Mouse (Mus musculus) forebrain, embryonic 11.5 days (tissue): Measurements from ENCODE around the gene Gmppa. TPM values are rescaled to one million over a fixed set of nuclear protein-coding genes. Genes with fewer than 3 reads are reported as not detected.

ENCODE experiments used
- ATAC-seq: fragments of 200-750 bp; cut with Nextera tagmentation; replicated peaks from 2 replicates; pipeline ENCODE4 v1.8.0; 2017; ENCODE audit warnings: moderate TSS enrichment; ENCODE audit not compliant: low FRiP score
- DNase-seq: peaks from one replicate; pipeline ENCODE4 v3.0.0-alpha.2; 2017; ENCODE audit warnings: low spot score
- H3K27ac ChIP-seq: fragments of 300-500 bp; sonication (generic); 2 replicates; pipeline ENCODE4 v1.5.1; 2014; ENCODE audit warnings: low read depth, low read length
- H3K27me3 ChIP-seq: fragments of 300-500 bp; sonication (generic); 2 replicates; pipeline ENCODE4 v1.6.1; 2014; ENCODE audit warnings: mild to moderate bottlenecking, low read length, mixed read lengths; ENCODE audit not compliant: control insufficient read depth, insufficient read depth
- H3K36me3 ChIP-seq: fragments of 300-500 bp; sonication (generic); 2 replicates; pipeline ENCODE4 v1.6.1; 2014; ENCODE audit warnings: mild to moderate bottlenecking, low read length, moderate library complexity, mixed read lengths; ENCODE audit not compliant: control insufficient read depth, insufficient read depth
- H3K4me1 ChIP-seq: fragments of 300-500 bp; sonication (generic); replicated peaks from 2 replicates; pipeline ENCODE4 v1.6.1; 2014; ENCODE audit warnings: low read length, mixed read lengths; ENCODE audit not compliant: control insufficient read depth, insufficient read depth
- H3K4me2 ChIP-seq: fragments of 300-500 bp; sonication (generic); 2 replicates; pipeline ENCODE4 v1.6.1; 2014; ENCODE audit warnings: low read depth, mild to moderate bottlenecking, low read length, moderate library complexity, mixed read lengths; ENCODE audit not compliant: severe bottlenecking
- H3K4me3 ChIP-seq: fragments of 300-500 bp; sonication (generic); 2 replicates; pipeline ENCODE4 v1.5.1; 2014; ENCODE audit warnings: low read depth, low read length
- H3K9ac ChIP-seq: fragments of 300-500 bp; sonication (generic); 2 replicates; pipeline ENCODE4 v1.6.1; 2014; ENCODE audit warnings: low read length
- H3K9me3 ChIP-seq: fragments of 300-500 bp; sonication (generic); 2 replicates; pipeline ENCODE4 v1.6.1; 2016; ENCODE audit warnings: low read length, mixed read lengths; ENCODE audit not compliant: control insufficient read depth
- WGBS: fragments of 180-500 bp; shearing (Covaris S2); extraction: QIAGEN DNeasy Blood & Tissue Kit; methylation state at CpG from one replicate; pipeline ENCODE4 v1.1.7; 2014; 5-methylcytosine and 5-hydroxymethylcytosine counted together
- polyA plus RNA-seq: library from polyadenylated mRNA; unstranded; fragments of >200 nt; fragmentation: Nextera tagmentation; extraction: Ambion mirVana; gene quantifications from 2 replicates; pipeline ENCODE4 v1.2.1, GENCODE M21; 2014

Gmppa gene
- polyA plus RNA-seq, 1 experiment from 2014 or later = 46.3 TPM

GRCm38 (mm10) chr1:75467215-75467927 is 31.6 kb downstream of the Gmppa start:
- Histone ChIP-seq H3K27ac (no peak overlapping the region), H3K27me3 (peaks cover 2% of the 10 kb centered on the region; the same call in 1 of the 2 replicates), H3K9ac (no peak overlapping the region; the same call in 1 of the 2 replicates), H3K4me2 (no peak overlapping the region), H3K4me3 (no peak overlapping the region), H3K9me3 (no peaks in the 10 kb centered on the region), H3K36me3 (no peaks in the 10 kb centered on the region), H3K4me1 (peaks cover 3% of the 10 kb centered on the region; the same call in 1 of the 2 replicates)
- peak; percentile 80 for ATAC-seq
- peak; percentile 88 for DNase-seq
- WGBS = 7% methylated on average over 14 of the region's 14 CpGs

- peaks cover 2% of the 10 kb centered on the region; the same call in 1 of the 2 replicates for H3K27me3 ChIP-seq
- H3K27ac ChIP-seq = no peak overlapping the region
These were observed 33.6 kb downstream of the Gmppa start for GRCm38 (mm10) chr1:75469287-75469825.

GRCm38 (mm10) chr1:75476441-75476840 is 40.7 kb downstream of the Gmppa start:
- WGBS = 93% methylated on average over 11 of the region's 11 CpGs
- H3K4me1 ChIP-seq = peaks cover 15% of the 10 kb centered on the region; the same call in 1 of the 2 replicates
- H3K4me3 ChIP-seq = no peak overlapping the region
- no peak overlapping the region for H3K27ac ChIP-seq
- ATAC-seq = no peak
- no peaks in the 10 kb centered on the region for H3K9me3 ChIP-seq
- no peak overlapping the region for H3K9ac ChIP-seq
- DNase-seq = no peak
- H3K36me3 ChIP-seq = no peaks in the 10 kb centered on the region; the same call in 1 of the 2 replicates
- H3K27me3 ChIP-seq = peaks cover 7% of the 10 kb centered on the region
- no peak overlapping the region for H3K4me2 ChIP-seq

More at GRCm38 (mm10) chr1:75469287-75469825, 33.6 kb downstream of the Gmppa start:
- H3K9me3 ChIP-seq = no peaks in the 10 kb centered on the region
- H3K4me1 ChIP-seq = peaks cover 3% of the 10 kb centered on the region; the same call in 1 of the 2 replicates
- ATAC-seq = no peak
- H3K4me3 ChIP-seq = no peak overlapping the region
- no peak overlapping the region for H3K9ac ChIP-seq
- no peaks in the 10 kb centered on the region; the same call in 1 of the 2 replicates for H3K36me3 ChIP-seq
- peak; percentile 47 for DNase-seq
- WGBS = 85% methylated on average over 17 of the region's 17 CpGs
- no peak overlapping the region for H3K4me2 ChIP-seq

GRCm38 (mm10) chr1:75477264-75477965 is 41.7 kb downstream of the Gmppa start:
- Histone ChIP-seq H3K4me1 (peaks cover 15% of the 10 kb centered on the region; the same call in 1 of the 2 replicates), H3K9ac (peak overlapping the region; percentile 20; the same call in 1 of the 2 replicates), H3K4me3 (peak overlapping the region; percentile 82), H3K36me3 (no peaks in the 10 kb centered on the region; the same call in 1 of the 2 replicates), H3K9me3 (no peaks in the 10 kb centered on the region), H3K27me3 (peaks cover 8% of the 10 kb centered on the region), H3K27ac (no peak overlapping the region), H3K4me2 (peak overlapping the region; percentile 83)
- ATAC-seq = 0 out of 2 replicates have a peak, but pooled peaks have one; percentile 12
- DNase-seq = peak; percentile 92
- 10% methylated on average over 35 of the region's 35 CpGs for WGBS

GRCm38 (mm10) chr1:75477966-75478290 is 42.2 kb downstream of the Gmppa start:
- Histone ChIP-seq H3K27ac (no peak overlapping the region), H3K27me3 (peaks cover 13% of the 10 kb centered on the region), H3K9me3 (no peaks in the 10 kb centered on the region), H3K36me3 (no peaks in the 10 kb centered on the region; the same call in 1 of the 2 replicates), H3K4me1 (peaks cover 15% of the 10 kb centered on the region; the same call in 1 of the 2 replicates), H3K4me2 (peak overlapping the region; percentile 83), H3K9ac (no peak overlapping the region), H3K4me3 (peak overlapping the region; percentile 82)
- no peak for DNase-seq
- 52% methylated on average over 3 of the region's 3 CpGs for WGBS
- ATAC-seq = no peak

- ATAC-seq = no peak
- peak overlapping the region; percentile 83 for H3K4me2 ChIP-seq
- H3K27me3 ChIP-seq = peaks cover 15% of the 10 kb centered on the region
- no peaks in the 10 kb centered on the region; the same call in 1 of the 2 replicates for H3K36me3 ChIP-seq
- 0% methylated on average over 18 of the region's 25 CpGs for WGBS
- H3K9ac ChIP-seq = peak overlapping the region; percentile 72
- H3K9me3 ChIP-seq = no peaks in the 10 kb centered on the region
- peak overlapping the region; percentile 82 for H3K4me3 ChIP-seq
- H3K27ac ChIP-seq = no peak overlapping the region
- H3K4me1 ChIP-seq = peaks cover 15% of the 10 kb centered on the region; the same call in 1 of the 2 replicates
- no peak for DNase-seq
These were observed 42.8 kb downstream of the Gmppa start for GRCm38 (mm10) chr1:75478497-75478896.

GRCm38 (mm10) chr1:75478916-75479634 is 43.3 kb downstream of the Gmppa start, which contains the start of the genes Chpf and Tmem198:
TSS of gene Chpf (minus strand) at chr1:75479307.
TSS of gene Tmem198 (plus strand) at chr1:75479532.
- under 1% methylated on average over 60 of the region's 76 CpGs for WGBS
- Histone ChIP-seq H3K36me3 (no peaks in the 10 kb centered on the region; the same call in 1 of the 2 replicates), H3K9me3 (no peaks in the 10 kb centered on the region), H3K4me2 (peak within 1 kb of the TSS; percentile 83), H3K4me3 (peak within 1 kb of the TSS; percentile 82), H3K27ac (0 out of 2 replicates have a peak within 1 kb of the TSS, but pooled peaks have one; percentile 46), H3K4me1 (peaks cover 15% of the 10 kb centered on the region; the same call in 1 of the 2 replicates), H3K27me3 (peaks cover 15% of the 10 kb centered on the region), H3K9ac (peak within 1 kb of the TSS; percentile 72)
- ATAC-seq (peak; percentile 92), DNase-seq (peak; percentile 100)

GRCm38 (mm10) chr1:75479635-75479989 is 43.9 kb downstream of the Gmppa start:
- H3K4me1 ChIP-seq = peaks cover 15% of the 10 kb centered on the region; the same call in 1 of the 2 replicates
- H3K27ac ChIP-seq = no peak overlapping the region
- WGBS = 1% methylated on average over 24 of the region's 24 CpGs
- ATAC-seq (no peak; the same call in 1 of the 2 replicates), DNase-seq (no peak)
- H3K9me3 ChIP-seq = no peaks in the 10 kb centered on the region
- peak overlapping the region; percentile 82 for H3K4me3 ChIP-seq
- peaks cover 17% of the 10 kb centered on the region for H3K27me3 ChIP-seq
- peak overlapping the region; percentile 83 for H3K4me2 ChIP-seq
- H3K9ac ChIP-seq = peak overlapping the region; percentile 72
- no peaks in the 10 kb centered on the region; the same call in 1 of the 2 replicates for H3K36me3 ChIP-seq
